Mouse (Mus musculus) liver, embryonic 14.5 days (tissue): ENCODE measurements around the gene Papss1. TPM values are rescaled to one million over a fixed set of nuclear protein-coding genes. Genes with fewer than 3 reads are reported as not detected.

Source experiments
- ATAC-seq: fragments of 200-750 bp; cut with Nextera tagmentation; 2 replicates; pipeline ENCODE4 v1.8.0; 2017; ENCODE audit warnings: moderate number of reproducible peaks, mild to moderate bottlenecking, moderate library complexity; ENCODE audit not compliant: insufficient read depth
- DNase-seq, 3 experiments: peaks; one replicate each; pipeline ENCODE4 v3.0.0-alpha.2; 2012 to 2013; ENCODE audit warnings: low read depth in 3 of 3, low spot score in 3 of 3
- H3K27ac ChIP-seq: fragments of 300-500 bp; sonication (generic); 2 replicates; pipeline ENCODE4 v1.5.1; 2014; ENCODE audit warnings: moderate library complexity, mild to moderate bottlenecking, control low read depth, inconsistent platforms
- H3K27me3 ChIP-seq: fragments of 300-500 bp; sonication (generic); 2 replicates; pipeline ENCODE4 v1.6.1; 2014; ENCODE audit warnings: mild to moderate bottlenecking, low read length, moderate library complexity; ENCODE audit not compliant: control insufficient read depth, insufficient read depth
- H3K36me3 ChIP-seq: fragments of 300-500 bp; sonication (generic); replicated peaks from 2 replicates; pipeline ENCODE4 v1.6.1; 2014; ENCODE audit warnings: low read depth; ENCODE audit not compliant: control insufficient read depth, insufficient read depth
- H3K4me1 ChIP-seq, 2 experiments: fragments of 200-500 bp in 1 of 2; fragments of 300-500 bp in 1 of 2; sonication (generic) in 1 of 2; replicated peaks; 2 replicates each; pipeline ENCODE4 v1.6.1; 2012 to 2014; ENCODE audit warnings: antibody characterized with exemption in 1 of 2, inconsistent platforms in 1 of 2, low read length in 1 of 2; ENCODE audit not compliant: control insufficient read depth in 2 of 2, insufficient read depth in 2 of 2
- H3K4me2 ChIP-seq: fragments of 300-500 bp; sonication (generic); 2 replicates; pipeline ENCODE4 v1.6.1; 2014; ENCODE audit warnings: low read depth, mild to moderate bottlenecking, control low read depth, moderate library complexity
- H3K4me3 ChIP-seq, 2 experiments: fragments of 200-500 bp in 1 of 2; fragments of 300-500 bp in 1 of 2; sonication (generic) in 1 of 2; 2 replicates each; pipeline ENCODE4 v1.5.1; 2012 to 2014; ENCODE audit warnings: low read depth in 2 of 2, low read length in 2 of 2, mild to moderate bottlenecking in 2 of 2, control low read depth in 1 of 2, inconsistent platforms in 1 of 2, moderate library complexity in 1 of 2; ENCODE audit not compliant: insufficient read depth in 1 of 2
- H3K9ac ChIP-seq: fragments of 300-500 bp; sonication (generic); replicated peaks from 2 replicates; pipeline ENCODE4 v1.6.1; 2014; ENCODE audit warnings: mild to moderate bottlenecking, control low read depth, moderate library complexity
- H3K9me3 ChIP-seq: fragments of 300-500 bp; sonication (generic); 2 replicates; pipeline ENCODE4 v1.6.1; 2016; ENCODE audit warnings: low read length, mixed read lengths; ENCODE audit not compliant: control insufficient read depth
- CTCF ChIP-seq: IDR thresholded peaks from 2 replicates; pipeline ENCODE4 v1.5.1; 2016; ENCODE audit warnings: antibody characterized with exemption, low read depth, control low read depth
- EP300 ChIP-seq: IDR thresholded peaks from 2 replicates; pipeline ENCODE4 v1.6.1; 2016; ENCODE audit warnings: antibody characterized with exemption, low read depth
- WGBS: fragments of 180-500 bp; shearing (Covaris S2); extraction: QIAGEN DNeasy Blood & Tissue Kit; methylation state at CpG from one replicate; pipeline ENCODE4 v1.1.7; 2014; ENCODE audit not compliant: insufficient replicate concordance; 5-methylcytosine and 5-hydroxymethylcytosine counted together
- polyA plus RNA-seq, 2 experiments: library from polyadenylated mRNA; depleted of rRNA in 1 of 2; stranded (reverse) in 1 of 2; unstranded in 1 of 2; fragments of >200 nt; fragmentation: Nextera tagmentation in 1 of 2; extraction: Ambion mirVana in 1 of 2; gene quantifications; 2 replicates each; pipeline versions ENCODE4 v1.2.1 to v1.2.3; 2012 to 2014

Gene Papss1
- polyA plus RNA-seq, 2 experiments: 6.5 to 8.2 TPM

DNA sequence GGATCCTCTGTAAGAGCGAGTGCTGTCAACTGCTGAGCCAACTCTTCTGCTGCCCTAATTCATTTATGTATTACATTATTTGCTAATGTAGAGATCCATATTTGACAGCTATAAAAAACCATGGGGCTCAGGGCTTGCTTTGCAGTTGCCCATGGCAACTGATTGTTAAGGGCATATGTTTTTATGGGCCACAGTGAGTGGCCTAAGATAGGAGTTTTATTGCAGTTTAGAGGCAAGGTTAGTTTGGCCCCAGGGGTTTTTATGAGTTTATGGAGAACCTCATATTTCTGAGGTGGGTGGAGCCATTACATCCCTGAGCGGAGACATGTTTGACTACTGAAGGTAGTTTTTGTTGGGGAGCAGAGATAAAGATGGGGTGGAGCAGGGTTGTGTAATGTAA lies 1.7 kb downstream of the Papss1 start:
- no peak for TF ChIP-seq EP300
- TF ChIP-seq CTCF: no peak
- no peak overlapping the region for H3K4me3 ChIP-seq
- H3K9me3 ChIP-seq: no peaks in the 10 kb centered on the region
- H3K36me3 ChIP-seq: no peaks in the 10 kb centered on the region
- H3K4me1 ChIP-seq: peaks cover 9 to 16% of the 10 kb centered on the region in 2 experiments; a peak in 2 of 4 replicates
- no peaks in the 10 kb centered on the region for H3K27me3 ChIP-seq
- DNase-seq (no peak), ATAC-seq (no peak)
- no peak overlapping the region for H3K27ac ChIP-seq
- WGBS: 61% methylated on average over 2 of the region's 2 CpGs
- no peak overlapping the region for H3K4me2 ChIP-seq
- H3K9ac ChIP-seq: no peak overlapping the region

DNA sequence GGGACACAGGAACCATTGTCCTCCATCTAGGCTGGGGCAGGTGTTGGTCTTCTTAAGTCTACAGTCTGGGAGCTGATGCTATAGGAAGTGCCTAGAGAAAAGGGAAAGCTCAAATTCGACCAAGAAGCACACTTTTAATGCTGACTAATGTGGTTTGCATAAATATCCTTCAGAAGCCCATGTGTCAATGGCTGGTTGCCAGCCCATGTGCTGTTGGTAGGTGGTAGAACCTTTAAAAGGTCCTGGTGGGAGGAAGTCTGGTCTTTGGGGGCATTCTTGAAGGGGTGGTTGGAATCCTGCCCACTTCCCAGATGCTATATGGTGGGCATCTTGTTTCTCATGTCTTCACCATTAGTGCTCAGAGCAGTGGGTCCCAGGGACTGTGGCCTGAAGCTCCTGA lies 5.9 kb downstream of the Papss1 start:
- no peak for DNase-seq

DNA sequence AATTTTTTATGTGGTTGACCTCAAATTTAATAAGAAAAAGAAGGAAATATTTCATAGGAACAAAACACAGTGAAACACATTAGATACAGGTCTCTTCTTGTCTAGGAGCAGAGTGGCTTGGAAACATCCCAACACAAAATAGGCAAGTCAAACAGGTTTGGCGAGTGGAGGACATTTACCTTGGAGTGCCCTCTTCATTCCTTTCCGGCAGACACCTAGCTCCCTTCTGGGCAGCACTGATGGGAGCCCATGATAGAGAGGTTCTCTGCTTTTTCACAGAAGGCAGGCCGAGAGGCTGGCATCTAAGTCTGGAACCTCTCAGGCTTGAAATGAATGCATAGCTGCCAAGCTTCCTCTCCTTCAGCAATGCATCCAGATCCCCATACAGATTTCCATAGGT lies 9.0 kb downstream of the Papss1 start:
- Histone ChIP-seq H3K27me3 (no peaks in the 10 kb centered on the region), H3K27ac (no peak overlapping the region), H3K9me3 (no peaks in the 10 kb centered on the region), H3K4me2 (no peak overlapping the region), H3K4me1 (no peaks in the 10 kb centered on the region), H3K9ac (no peak overlapping the region), H3K4me3 (no peak overlapping the region), H3K36me3 (no peaks in the 10 kb centered on the region)
- no peak for TF ChIP-seq EP300
- 61% methylated on average over 3 of the region's 3 CpGs for WGBS
- no peak for ATAC-seq
- no peak for DNase-seq

More for the DNA sequence above, 5.9 kb downstream of the Papss1 start:
- Histone ChIP-seq H3K9me3 (no peaks in the 10 kb centered on the region), H3K4me2 (no peak overlapping the region), H3K4me1 (peaks cover 5 to 8% of the 10 kb centered on the region in 2 experiments; a peak in 2 of 4 replicates), H3K27ac (no peak overlapping the region), H3K27me3 (no peaks in the 10 kb centered on the region), H3K4me3 (no peak overlapping the region), H3K9ac (no peak overlapping the region), H3K36me3 (no peaks in the 10 kb centered on the region)
- WGBS: 19% methylated on average over 1 of the region's 1 CpGs
- ATAC-seq: no peak
- TF ChIP-seq EP300 (no peak), CTCF (no peak)

DNA sequence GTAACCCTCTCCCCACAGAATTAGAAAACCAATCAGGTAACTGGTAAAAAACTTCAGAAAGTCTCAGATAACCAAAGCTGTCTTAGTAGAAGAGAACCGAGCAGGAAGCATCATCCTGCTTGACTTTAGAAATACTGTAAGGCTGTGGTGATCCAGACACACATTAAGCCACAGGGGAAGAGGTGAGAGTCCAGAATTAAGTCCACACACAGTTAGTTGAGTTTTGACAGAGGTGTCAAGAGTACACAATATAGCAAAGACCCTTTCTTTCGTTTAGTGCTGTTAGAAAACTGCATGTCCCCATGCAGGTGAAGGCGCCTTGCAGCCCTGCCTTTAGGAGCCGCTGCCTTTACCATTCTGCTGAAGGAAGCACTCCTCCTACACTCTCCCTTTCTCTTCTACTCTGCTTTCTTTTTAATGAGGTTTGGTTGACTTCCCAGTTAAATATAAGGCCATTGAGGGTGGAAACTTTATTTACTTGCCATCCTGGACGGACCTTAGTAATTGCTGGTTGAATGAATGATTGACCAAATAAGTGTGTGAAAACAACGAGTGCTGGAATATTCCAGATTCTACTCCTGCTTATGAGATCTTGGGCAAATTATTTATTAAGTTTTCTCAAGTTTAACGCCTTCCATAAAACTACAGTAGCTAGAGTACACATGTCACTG lies 14.0 kb downstream of the Papss1 start:
- DNase-seq (no peak), ATAC-seq (no peak)
- Histone ChIP-seq H3K27me3 (no peaks in the 10 kb centered on the region), H3K4me1 (no peaks in the 10 kb centered on the region), H3K9me3 (no peaks in the 10 kb centered on the region), H3K36me3 (no peaks in the 10 kb centered on the region), H3K9ac (no peak overlapping the region), H3K27ac (no peak overlapping the region), H3K4me3 (no peak overlapping the region), H3K4me2 (no peak overlapping the region)
- 69% methylated on average over 7 of the region's 7 CpGs for WGBS
- TF ChIP-seq CTCF (no peak), EP300 (no peak)

DNA sequence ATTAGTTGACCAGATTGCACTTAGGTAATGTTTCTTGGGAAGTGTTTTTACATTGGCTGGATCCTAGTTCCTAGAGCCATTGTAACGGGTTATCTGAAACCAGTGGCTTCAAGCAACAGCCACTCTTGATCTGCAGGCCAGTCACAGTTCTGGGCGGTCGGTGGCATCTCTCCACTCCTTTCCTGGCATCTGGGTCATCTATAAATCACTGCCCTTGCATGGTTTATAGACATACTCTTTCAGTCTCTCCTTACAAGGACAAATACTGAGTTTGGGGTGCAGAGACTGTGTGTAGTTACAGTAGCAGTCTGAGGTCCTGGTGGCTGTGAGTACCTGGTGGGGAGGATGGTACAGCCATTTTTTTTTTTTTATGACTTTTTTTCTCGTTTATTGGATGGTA lies 15.5 kb downstream of the Papss1 start:
- Histone ChIP-seq H3K9ac (no peak overlapping the region), H3K36me3 (no peaks in the 10 kb centered on the region), H3K4me2 (no peak overlapping the region), H3K27me3 (no peaks in the 10 kb centered on the region), H3K27ac (no peak overlapping the region), H3K9me3 (no peaks in the 10 kb centered on the region), H3K4me3 (no peak overlapping the region), H3K4me1 (no peaks in the 10 kb centered on the region)
- 65% methylated on average over 4 of the region's 4 CpGs for WGBS
- ATAC-seq (no peak), DNase-seq (no peak)
- no peak for TF ChIP-seq CTCF
